Mouse (Mus musculus) heart, postnatal 0 days (tissue): ENCODE results near the gene Gpc3.

Experiments
- CTCF ChIP-seq: IDR thresholded peaks from 2 replicates; pipeline ENCODE4 v1.5.1; 2016; ENCODE audit warnings: antibody characterized with exemption, control low read depth, low read depth
- EP300 ChIP-seq: IDR thresholded peaks from 2 replicates; pipeline ENCODE4 v1.6.1; 2016; ENCODE audit warnings: antibody characterized with exemption, low read depth

DNA sequence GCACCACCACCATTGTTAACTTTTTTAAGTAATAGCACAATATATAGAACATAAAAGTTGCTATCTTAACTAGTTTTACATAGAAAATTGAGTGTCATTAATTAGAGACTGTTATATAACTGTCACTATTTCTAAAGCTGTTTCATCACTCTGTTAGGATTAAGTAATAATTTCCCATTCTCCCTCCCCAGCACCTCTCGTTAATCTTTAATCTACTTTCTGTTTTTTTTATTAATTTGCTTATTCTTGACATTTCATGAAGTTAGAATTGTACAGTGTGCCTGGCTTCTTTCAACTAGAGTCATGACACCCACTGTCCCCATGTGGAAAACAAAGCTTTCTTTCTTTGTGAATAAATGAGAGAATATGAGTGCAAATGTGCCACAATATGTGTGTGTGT lies 359.2 kb downstream of the Gpc3 start:
- TF ChIP-seq CTCF (no peak), EP300 (no peak)
